Mouse (Mus musculus) telencephalon, adult 2 months (tissue): Measurements from ENCODE around the gene Mdh1.
"Not testable (repeated sequence)": the region's sequence is repeated elsewhere in the genome, so short reads cannot be mapped to it uniquely, and the experiment has no call there.

ENCODE experiments used
- DNase-seq: peaks from one replicate; pipeline ENCODE4 v3.0.0-alpha.2; 2011; ENCODE audit warnings: low read depth, low spot score

Mdh1 gene

GRCm38 (mm10) chr11:21545951-21546350 lies 26.2 kb downstream of the Mdh1 start:
- no peak for DNase-seq

GRCm38 (mm10) chr11:21545021-21545420 lies 27.1 kb downstream of the Mdh1 start:
- DNase-seq, result peak; percentile 80

DNA sequence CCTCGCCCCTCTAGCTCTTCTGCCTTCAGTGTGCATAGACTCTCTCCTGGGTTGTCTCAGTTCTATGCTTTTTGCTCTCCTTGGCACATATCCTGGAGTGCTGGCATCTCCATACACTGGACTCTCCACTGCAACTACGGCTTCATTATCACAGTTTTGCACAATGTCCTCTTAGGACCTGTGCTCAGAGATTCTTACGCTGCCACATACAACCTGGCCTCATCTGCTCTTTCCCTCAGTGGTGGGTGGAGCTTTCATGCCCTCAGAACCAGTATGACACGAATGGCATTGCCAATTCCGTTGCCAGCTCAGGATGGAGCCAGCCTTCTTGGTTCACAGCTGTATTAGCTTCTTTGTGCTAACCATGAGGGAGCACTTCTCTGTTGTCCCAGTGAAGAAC lies 29.4 kb downstream of the Mdh1 start:
- DNase-seq, result no peak

GRCm38 (mm10) chr11:21540622-21541021 lies 31.5 kb downstream of the Mdh1 start:
- no peak for DNase-seq

DNA sequence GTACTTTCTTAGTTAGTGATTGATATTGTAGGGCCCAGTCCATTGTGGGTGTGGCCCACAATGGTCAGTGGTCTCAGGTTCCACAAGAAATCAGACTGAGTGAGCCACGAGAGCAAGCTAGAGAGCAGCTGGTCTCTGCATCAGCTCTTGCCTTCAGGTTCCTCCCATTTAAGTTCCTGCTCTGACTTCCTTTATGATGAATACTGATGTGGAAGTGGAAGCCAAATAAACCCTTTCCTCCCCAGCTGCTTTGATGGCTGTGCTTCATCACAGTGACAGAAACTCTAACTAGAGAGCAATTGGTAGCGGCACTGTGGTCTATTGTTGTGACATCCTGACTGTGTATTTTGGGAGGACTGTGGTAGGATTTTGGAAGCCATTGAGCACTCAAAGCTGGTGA lies 32.1 kb downstream of the Mdh1 start:
- no peak for DNase-seq

GRCm38 (mm10) chr11:21530856-21531255 lies 41.3 kb downstream of the Mdh1 start:
- not testable (repeated sequence) for DNase-seq

- peak; percentile 17 for DNase-seq
These were observed 43.3 kb downstream of the Mdh1 start for GRCm38 (mm10) chr11:21528676-21529394.

GRCm38 (mm10) chr11:21517726-21518125 lies 54.4 kb downstream of the Mdh1 start:
- DNase-seq, result no peak

- DNase-seq, result not testable (repeated sequence)
These were observed 55.8 kb downstream of the Mdh1 start for GRCm38 (mm10) chr11:21516396-21516795.

- DNase-seq, result not testable (repeated sequence)
These were observed 61.6 kb downstream of the Mdh1 start for GRCm38 (mm10) chr11:21510577-21510976.

DNA sequence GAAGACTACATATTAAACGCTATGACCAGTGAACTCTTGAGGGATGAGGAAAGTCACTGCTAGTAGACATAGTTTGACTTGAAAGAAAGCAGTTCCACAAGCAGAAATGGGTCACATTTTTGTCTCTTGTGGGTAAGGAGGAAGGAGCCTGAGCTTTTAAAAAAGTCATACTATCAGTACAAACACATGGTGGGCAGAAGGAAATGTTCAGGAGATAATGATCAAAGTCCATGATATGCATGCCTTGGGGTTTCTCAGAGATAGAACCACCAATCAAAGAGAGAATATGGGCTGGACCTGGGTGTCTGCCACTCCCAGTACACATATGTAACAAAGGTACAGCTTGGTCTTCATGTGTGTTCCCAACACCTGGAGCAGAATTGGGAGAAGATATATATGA lies 63.5 kb downstream of the Mdh1 start:
- not testable (repeated sequence) for DNase-seq

DNA sequence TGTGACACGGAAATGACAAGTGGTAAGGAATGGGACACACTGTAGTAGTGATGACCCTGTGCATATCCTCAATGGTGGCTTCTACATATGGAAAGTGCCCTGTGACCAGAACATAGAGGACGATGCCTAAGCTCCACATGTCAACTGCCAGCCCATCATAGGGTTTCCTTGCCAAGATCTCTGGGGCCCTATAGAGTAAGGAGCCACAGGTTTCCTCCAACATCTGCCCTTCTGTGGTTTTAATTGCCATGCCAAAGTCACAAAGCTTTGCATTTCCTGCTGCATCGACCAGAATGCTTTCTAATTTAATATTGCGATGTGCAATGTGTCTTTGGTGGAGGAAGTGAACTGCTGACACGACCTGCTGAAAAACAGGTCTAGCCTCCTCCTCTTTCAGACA lies 65.1 kb downstream of the Mdh1 start:
- DNase-seq, result not testable (repeated sequence)
